Mouse (Mus musculus) spleen, adult 2 months (tissue): Measurements from ENCODE around the gene Atf2.

Source experiments
- CTCF ChIP-seq: fragments of 200-500 bp; IDR thresholded peaks from 2 replicates; pipeline ENCODE4 v1.5.1; 2011; ENCODE audit warnings: mild to moderate bottlenecking, inconsistent platforms; ENCODE audit not compliant: insufficient read depth, insufficient read length, insufficient replicate concordance; ENCODE audit errors: extremely low read depth
- POLR2A ChIP-seq: fragments of 200-500 bp; IDR thresholded peaks from 2 replicates; pipeline ENCODE4 v1.6.1; 2011; ENCODE audit warnings: low read depth, low read length, inconsistent platforms

- no peak for TF ChIP-seq CTCF
- no peak for TF ChIP-seq POLR2A
Measured at GRCm38 (mm10) chr2:73903536-73903935, 11.1 kb upstream of the Atf2 start.
